Mouse (Mus musculus) embryonic facial prominence, embryonic 15.5 days (tissue): Measurements from ENCODE around the gene Ctps2. TPM values are rescaled to one million over a fixed set of nuclear protein-coding genes. Genes with fewer than 3 reads are reported as not detected.

Experiments
- ATAC-seq: fragments of 200-750 bp; cut with Nextera tagmentation; 2 replicates; pipeline ENCODE4 v1.8.0; 2017; ENCODE audit warnings: low read depth, moderate TSS enrichment; ENCODE audit not compliant: insufficient number of reproducible peaks, low FRiP score, low TSS enrichment
- H3K27ac ChIP-seq: fragments of 300-500 bp; sonication (generic); replicated peaks from 2 replicates; pipeline ENCODE4 v1.5.1; 2015; ENCODE audit warnings: mild to moderate bottlenecking, inconsistent platforms
- H3K27me3 ChIP-seq: fragments of 300-500 bp; sonication (generic); 2 replicates; pipeline ENCODE4 v1.6.1; 2015; ENCODE audit warnings: inconsistent platforms
- H3K36me3 ChIP-seq: fragments of 300-500 bp; sonication (generic); 2 replicates; pipeline ENCODE4 v1.6.1; 2015; ENCODE audit warnings: mild to moderate bottlenecking, inconsistent platforms
- H3K4me1 ChIP-seq: fragments of 300-500 bp; sonication (generic); 2 replicates; pipeline ENCODE4 v1.6.1; 2015; ENCODE audit warnings: inconsistent platforms
- H3K4me2 ChIP-seq: fragments of 300-500 bp; sonication (generic); replicated peaks from 2 replicates; pipeline ENCODE4 v1.6.1; 2015; ENCODE audit warnings: mild to moderate bottlenecking, inconsistent platforms
- H3K4me3 ChIP-seq: fragments of 300-500 bp; sonication (generic); replicated peaks from 2 replicates; pipeline ENCODE4 v1.5.1; 2015; ENCODE audit warnings: mild to moderate bottlenecking, inconsistent platforms
- H3K9ac ChIP-seq: fragments of 300-500 bp; sonication (generic); 2 replicates; pipeline ENCODE4 v1.6.1; 2015; ENCODE audit warnings: inconsistent platforms
- H3K9me3 ChIP-seq: fragments of 300-500 bp; sonication (generic); replicated peaks from 2 replicates; pipeline ENCODE4 v1.6.1; 2016; ENCODE audit warnings: inconsistent platforms
- WGBS: fragments of 180-500 bp; shearing (Covaris S2); methylation state at CpG from one replicate; pipeline ENCODE4 v1.1.7; 2015; 5-methylcytosine and 5-hydroxymethylcytosine counted together
- polyA plus RNA-seq: library from polyadenylated mRNA; unstranded; fragments of >200 nt; fragmentation: Nextera tagmentation; extraction: Ambion mirVana; gene quantifications from 2 replicates; pipeline ENCODE4 v1.2.1, GENCODE M21; 2015

The Ctps2 gene
- polyA plus RNA-seq, 1 experiment from 2014 or later = 71.6 TPM

DNA sequence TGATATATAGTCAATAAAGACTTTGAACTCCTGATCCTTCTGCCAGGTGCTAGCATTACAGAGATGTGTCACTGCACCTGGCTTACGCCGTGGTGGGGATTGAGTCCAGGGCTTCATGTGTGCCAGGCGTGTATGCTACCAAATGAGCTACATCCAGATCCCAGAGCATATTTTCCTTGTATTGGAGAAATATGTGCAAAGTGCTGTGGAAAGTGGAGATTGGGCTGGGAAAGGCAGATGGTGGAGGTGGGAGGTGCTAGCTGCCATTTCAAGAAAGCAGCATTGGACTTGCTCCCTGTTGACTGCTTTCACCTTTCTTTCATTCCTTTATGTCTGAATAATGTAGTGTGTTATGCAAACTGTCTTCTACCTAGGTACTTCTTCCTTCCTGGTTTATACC is 12.6 kb downstream of the Ctps2 start:
- Histone ChIP-seq H3K27ac (no peak overlapping the region), H3K36me3 (0 out of 2 replicates have a peak, but pooled peaks cover 4% of the 10 kb centered on the region), H3K4me3 (no peak overlapping the region), H3K4me2 (no peak overlapping the region), H3K9ac (no peak overlapping the region), H3K4me1 (no peaks in the 10 kb centered on the region), H3K9me3 (no peaks in the 10 kb centered on the region), H3K27me3 (no peaks in the 10 kb centered on the region)
- no peak for ATAC-seq
- 97% methylated on average over 3 of the region's 3 CpGs for WGBS

DNA sequence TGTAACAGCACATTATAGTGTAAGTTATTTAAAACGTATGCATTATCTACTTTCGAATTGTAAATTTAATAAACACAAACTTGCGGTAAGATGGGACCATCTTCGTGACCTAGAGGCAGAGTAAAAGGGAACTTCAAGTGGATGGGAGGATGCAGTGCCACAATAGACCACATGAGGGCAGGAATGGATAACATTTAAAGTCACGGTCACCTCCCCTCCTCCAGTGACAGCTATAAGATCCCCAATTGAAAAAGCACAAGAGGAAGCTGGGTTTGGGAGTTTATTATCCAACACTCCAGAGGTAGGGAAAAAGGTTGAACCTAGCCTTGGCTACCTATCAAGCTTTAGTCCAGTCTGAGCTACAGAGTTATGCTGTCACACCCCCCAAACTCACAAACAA is 14.7 kb downstream of the Ctps2 start:
- 33% methylated on average over 5 of the region's 5 CpGs for WGBS
- Histone ChIP-seq H3K4me1 (no peaks in the 10 kb centered on the region), H3K4me2 (no peak overlapping the region), H3K9ac (no peak overlapping the region), H3K36me3 (no peaks in the 10 kb centered on the region), H3K4me3 (no peak overlapping the region), H3K27me3 (no peaks in the 10 kb centered on the region), H3K9me3 (no peaks in the 10 kb centered on the region), H3K27ac (no peak overlapping the region)
- ATAC-seq = no peak

DNA sequence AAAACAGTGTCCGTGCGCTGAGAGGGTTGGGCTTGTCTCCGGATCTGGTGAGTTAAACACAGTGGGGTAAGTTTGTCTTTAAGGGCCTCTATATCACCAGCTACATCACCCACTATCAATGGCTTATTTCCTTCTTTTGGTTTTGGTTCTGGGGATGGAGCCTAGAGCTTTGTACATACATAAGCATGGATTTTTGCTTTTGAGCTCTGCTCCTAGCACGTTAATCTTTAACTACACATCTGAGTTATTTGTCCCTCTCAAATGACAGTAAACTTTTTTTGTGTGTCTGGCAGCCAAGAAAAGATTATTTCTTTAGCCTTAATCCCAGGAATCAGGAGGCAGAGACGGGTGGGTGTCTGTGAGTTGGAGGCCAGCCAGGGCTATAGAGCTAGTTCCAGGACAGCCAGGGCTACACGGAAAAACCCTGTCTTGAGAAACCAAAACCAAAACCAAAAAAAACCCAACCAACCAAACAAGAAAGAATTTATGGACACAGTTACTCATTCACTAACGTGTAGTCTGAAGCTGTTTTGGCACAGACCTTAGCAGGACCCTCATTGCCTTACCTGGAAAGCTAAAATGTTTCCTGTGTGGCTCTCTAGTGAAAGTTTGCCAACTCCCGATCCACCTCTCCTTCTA is 20.6 kb downstream of the Ctps2 start:
- H3K4me1 ChIP-seq = no peaks in the 10 kb centered on the region
- WGBS = 81% methylated on average over 8 of the region's 8 CpGs

DNA sequence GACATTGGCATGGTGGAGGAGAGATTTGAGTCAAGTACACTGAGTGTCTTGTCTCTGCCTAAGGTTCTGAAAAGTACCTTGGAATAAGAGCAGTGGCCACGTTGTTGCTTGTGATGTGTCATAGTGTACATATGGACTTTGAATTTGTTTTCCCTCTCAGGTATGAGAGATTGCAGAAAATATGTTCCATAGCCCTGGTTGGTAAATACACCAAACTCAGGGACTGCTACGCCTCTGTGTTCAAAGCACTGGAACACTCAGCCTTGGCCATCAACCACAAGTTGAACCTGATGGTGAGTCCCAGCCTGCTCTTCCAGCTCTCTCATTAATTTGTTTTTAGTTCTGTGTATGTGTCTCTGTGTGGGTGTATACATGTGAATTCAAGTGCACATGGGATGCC is 30.4 kb downstream of the Ctps2 start:
- peaks cover 11% of the 10 kb centered on the region; the same call in 1 of the 2 replicates for H3K36me3 ChIP-seq
- no peaks in the 10 kb centered on the region for H3K27me3 ChIP-seq
- no peaks in the 10 kb centered on the region for H3K4me1 ChIP-seq
- H3K9me3 ChIP-seq = no peaks in the 10 kb centered on the region
- ATAC-seq = no peak
- H3K27ac ChIP-seq = no peak overlapping the region
- H3K4me3 ChIP-seq = no peak overlapping the region
- no peak overlapping the region for H3K9ac ChIP-seq
- 84% methylated on average over 2 of the region's 2 CpGs for WGBS
- H3K4me2 ChIP-seq = no peak overlapping the region

More for the DNA sequence above, 20.6 kb downstream of the Ctps2 start:
- Histone ChIP-seq H3K4me2 (no peak overlapping the region), H3K27me3 (no peaks in the 10 kb centered on the region), H3K27ac (no peak overlapping the region), H3K36me3 (peaks cover 4% of the 10 kb centered on the region; the same call in 1 of the 2 replicates), H3K4me3 (no peak overlapping the region), H3K9me3 (no peaks in the 10 kb centered on the region), H3K9ac (no peak overlapping the region)
- no peak for ATAC-seq

DNA sequence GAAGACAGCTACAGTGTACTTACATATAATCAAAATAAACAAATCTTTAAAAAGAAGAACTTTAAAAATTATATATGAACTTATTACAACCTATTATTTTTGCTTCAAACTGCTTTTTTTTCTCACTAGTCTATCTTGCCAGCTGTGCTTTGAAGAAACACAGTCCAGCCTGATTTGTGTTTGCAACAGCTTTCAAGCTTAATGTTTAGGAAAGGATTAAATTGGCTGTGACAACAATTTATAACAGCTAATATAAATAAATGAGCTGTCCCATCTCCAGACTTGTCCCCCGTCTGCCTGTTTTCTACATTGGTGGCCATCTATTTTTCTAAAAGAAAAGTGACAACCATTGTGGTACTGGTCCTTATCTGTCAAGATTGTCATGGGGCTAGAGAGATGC is 41.0 kb downstream of the Ctps2 start:
- no peak for ATAC-seq
- Histone ChIP-seq H3K4me2 (no peak overlapping the region), H3K27ac (no peak overlapping the region), H3K9me3 (no peaks in the 10 kb centered on the region), H3K9ac (no peak overlapping the region), H3K4me3 (no peak overlapping the region), H3K4me1 (no peaks in the 10 kb centered on the region), H3K36me3 (0 out of 2 replicates have a peak, but pooled peaks cover 5% of the 10 kb centered on the region), H3K27me3 (no peaks in the 10 kb centered on the region)
- 91% methylated on average over 1 of the region's 1 CpGs for WGBS

DNA sequence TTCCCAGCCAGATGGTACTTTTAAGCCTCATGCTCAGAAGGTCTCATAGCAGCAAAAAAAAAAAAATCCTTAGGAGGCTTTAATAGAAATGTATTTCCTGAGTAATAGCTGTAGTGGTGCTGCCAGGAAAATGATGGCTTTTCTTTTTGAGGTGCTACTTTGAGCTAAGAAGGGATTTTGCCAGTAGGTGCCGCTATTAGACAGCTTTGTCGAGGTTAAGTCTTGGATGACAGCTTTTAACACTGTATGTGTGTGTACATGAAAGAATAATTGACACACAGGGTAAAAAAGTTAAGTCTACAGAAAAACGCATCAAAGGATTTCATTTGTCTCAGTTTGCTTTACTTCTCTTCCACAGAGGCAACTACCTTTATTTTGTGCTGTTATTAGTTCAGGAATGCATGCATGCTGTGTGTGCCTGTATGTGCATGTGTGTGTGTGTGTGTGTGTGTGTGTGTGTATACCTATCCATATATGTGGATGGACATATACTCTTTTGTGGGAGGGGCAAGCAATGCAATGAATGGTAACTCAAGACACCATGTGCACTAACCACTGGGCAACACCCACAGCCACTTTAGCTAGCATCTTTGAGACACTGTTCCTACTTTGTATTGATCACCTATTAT is 48.9 kb downstream of the Ctps2 start:
- Histone ChIP-seq H3K27me3 (no peaks in the 10 kb centered on the region), H3K9ac (no peak overlapping the region), H3K27ac (no peak overlapping the region), H3K4me3 (no peak overlapping the region), H3K4me2 (no peak overlapping the region), H3K36me3 (no peaks in the 10 kb centered on the region), H3K9me3 (no peaks in the 10 kb centered on the region), H3K4me1 (no peaks in the 10 kb centered on the region)
- ATAC-seq = no peak
- WGBS = 26% methylated on average over 3 of the region's 3 CpGs

DNA sequence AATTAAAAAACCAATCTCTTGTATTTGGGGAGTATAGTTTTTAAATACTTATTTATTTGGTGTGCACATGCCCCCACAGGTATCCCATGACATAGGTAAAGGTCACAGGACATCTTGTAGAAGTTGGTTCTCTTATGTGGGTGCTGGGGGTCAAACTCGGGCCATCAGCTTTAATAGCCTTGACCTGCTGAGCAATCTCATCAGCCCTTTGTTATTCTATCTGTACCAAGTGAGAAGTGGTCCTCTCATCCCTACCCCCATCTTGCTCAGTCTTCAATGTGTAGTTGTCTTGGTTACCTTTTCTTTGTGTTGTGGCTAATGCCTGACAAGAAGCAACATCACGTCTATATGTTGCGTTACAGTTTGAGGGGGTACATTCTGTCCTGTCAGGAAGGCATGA is 56.9 kb downstream of the Ctps2 start:
- Histone ChIP-seq H3K27me3 (no peaks in the 10 kb centered on the region), H3K4me2 (no peak overlapping the region), H3K9me3 (no peaks in the 10 kb centered on the region), H3K4me3 (no peak overlapping the region), H3K36me3 (no peaks in the 10 kb centered on the region), H3K9ac (no peak overlapping the region), H3K27ac (no peak overlapping the region), H3K4me1 (no peaks in the 10 kb centered on the region)
- ATAC-seq = no peak
- WGBS = 78% methylated on average over 3 of the region's 3 CpGs

DNA sequence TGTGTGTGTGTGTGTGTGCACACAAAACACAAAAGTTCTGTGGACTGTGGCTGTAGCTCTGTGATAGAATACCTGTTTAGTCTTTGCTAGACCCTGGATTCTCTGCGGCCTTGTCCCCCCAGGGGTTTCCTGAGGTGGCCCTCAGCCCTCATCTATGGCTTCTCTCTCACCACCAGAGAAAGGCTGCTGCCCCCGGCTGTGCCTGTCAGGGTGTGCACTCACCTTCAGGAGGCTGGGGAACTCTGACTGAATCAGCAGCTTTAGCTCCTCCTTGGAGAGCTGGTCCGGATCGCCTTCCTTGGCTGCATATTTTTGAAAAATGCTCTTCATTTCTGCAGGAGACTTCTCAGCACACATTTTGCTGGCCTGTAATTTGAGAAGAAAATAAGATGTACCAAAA is 62.8 kb downstream of the Ctps2 start:
- no peak overlapping the region for H3K27ac ChIP-seq
- H3K36me3 ChIP-seq = no peaks in the 10 kb centered on the region
- 0 out of 2 replicates have a peak, but pooled peaks cover 3% of the 10 kb centered on the region for H3K27me3 ChIP-seq
- no peak overlapping the region for H3K4me2 ChIP-seq
- 33% methylated on average over 4 of the region's 4 CpGs for WGBS
- no peaks in the 10 kb centered on the region for H3K4me1 ChIP-seq
- no peak overlapping the region for H3K4me3 ChIP-seq
- ATAC-seq = no peak
- H3K9me3 ChIP-seq = no peaks in the 10 kb centered on the region
- no peak overlapping the region for H3K9ac ChIP-seq

DNA sequence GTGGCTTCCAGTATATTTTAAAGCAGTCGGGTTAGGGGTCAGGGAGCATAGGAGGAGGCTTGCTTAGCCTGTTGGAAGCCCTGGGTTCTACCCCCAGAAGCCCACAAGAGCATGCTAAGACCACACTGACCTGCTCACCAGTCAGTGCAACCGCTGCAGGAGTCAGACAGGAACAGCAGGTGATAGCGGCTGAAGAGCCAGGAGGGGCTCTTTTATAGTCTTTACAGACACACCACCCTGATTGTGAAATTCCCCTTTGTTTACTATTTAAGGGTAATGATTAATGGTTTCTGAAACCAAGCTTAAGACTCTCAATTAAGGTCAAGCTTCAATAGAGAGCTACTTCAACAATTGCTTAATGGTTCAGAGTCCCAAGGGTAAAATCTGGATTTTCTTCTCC is 63.3 kb downstream of the Ctps2 start, which contains the start of gene S100g:
TSS of gene S100g (minus strand) at position 217 of the 400 bp plus-strand sequence.
- Histone ChIP-seq H3K4me2 (no peak within 1 kb of the TSS), H3K36me3 (no peaks in the 10 kb centered on the region), H3K4me3 (no peak within 1 kb of the TSS), H3K27me3 (0 out of 2 replicates have a peak, but pooled peaks cover 3% of the 10 kb centered on the region), H3K4me1 (no peaks in the 10 kb centered on the region), H3K9ac (no peak within 1 kb of the TSS), H3K27ac (no peak within 1 kb of the TSS), H3K9me3 (no peaks in the 10 kb centered on the region)
- 47% methylated on average over 3 of the region's 3 CpGs for WGBS
- ATAC-seq = no peak

DNA sequence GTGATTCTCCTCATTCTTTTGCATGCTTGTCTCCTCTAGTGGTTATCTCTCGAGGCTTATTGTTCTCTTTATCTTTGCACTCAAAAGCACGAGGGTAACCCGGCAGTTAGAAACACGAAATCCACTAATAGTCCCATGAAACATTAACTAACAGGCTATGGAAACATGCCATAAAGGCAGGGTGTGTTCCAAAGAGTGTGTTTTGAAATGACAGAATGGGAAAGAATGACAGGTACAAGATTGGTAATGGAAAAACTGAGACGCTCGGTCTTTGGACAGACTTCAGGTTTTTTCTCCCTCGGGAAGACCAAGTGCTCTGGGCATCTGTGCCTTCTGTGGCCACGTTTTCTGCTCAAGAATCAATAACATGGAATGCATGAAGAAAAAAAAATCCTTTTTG is 66.4 kb downstream of the Ctps2 start:
- 0 out of 2 replicates have a peak, but pooled peaks cover 3% of the 10 kb centered on the region for H3K27me3 ChIP-seq
- no peak overlapping the region for H3K9ac ChIP-seq
- H3K27ac ChIP-seq = no peak overlapping the region
- 78% methylated on average over 8 of the region's 8 CpGs for whole genome bisulfite sequencing
- H3K4me2 ChIP-seq = no peak overlapping the region
- no peaks in the 10 kb centered on the region for H3K4me1 ChIP-seq
- no peaks in the 10 kb centered on the region for H3K9me3 ChIP-seq
- no peak for ATAC-seq
- H3K4me3 ChIP-seq = no peak overlapping the region
- no peaks in the 10 kb centered on the region for H3K36me3 ChIP-seq

DNA sequence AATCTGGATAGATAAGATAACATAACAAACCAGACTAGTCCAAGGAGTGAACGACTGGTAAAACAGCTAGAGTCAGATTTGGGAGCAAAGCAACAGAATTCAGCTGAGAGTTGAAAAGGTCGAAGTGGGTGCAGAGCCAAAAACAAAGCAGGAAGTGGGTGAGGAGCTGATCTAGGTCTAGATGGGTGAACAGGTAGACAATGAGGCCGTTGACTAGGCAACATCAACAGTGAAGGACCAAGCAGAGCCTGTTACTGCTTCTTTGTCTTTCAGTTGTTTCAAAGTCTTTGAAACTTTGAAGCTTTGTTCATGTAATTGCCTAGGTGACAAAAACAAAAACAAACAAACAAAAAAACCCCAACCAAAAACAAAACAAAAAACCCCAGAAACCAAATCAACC is 75.2 kb downstream of the Ctps2 start:
- Histone ChIP-seq H3K4me1 (no peaks in the 10 kb centered on the region), H3K36me3 (0 out of 2 replicates have a peak, but pooled peaks cover 3% of the 10 kb centered on the region), H3K9ac (no peak overlapping the region), H3K27me3 (no peaks in the 10 kb centered on the region), H3K27ac (no peak overlapping the region), H3K9me3 (no peaks in the 10 kb centered on the region), H3K4me2 (no peak overlapping the region), H3K4me3 (no peak overlapping the region)
- WGBS = 79% methylated on average over 3 of the region's 3 CpGs
- no peak for ATAC-seq
